Mouse (Mus musculus) left cerebral cortex, postnatal 25 days (tissue): ENCODE measurements around the gene Bicc1. TPM values are rescaled to one million over a fixed set of nuclear protein-coding genes. Genes with fewer than 3 reads are reported as not detected.

Experiments
- DNase-seq, 2 experiments: peaks; one replicate each; pipeline ENCODE4 v3.0.0; 2022; ENCODE audit warnings: low spot score in 2 of 2, mixed read lengths in 1 of 2
- intact Hi-C: fragments of 180-260 bp; cut with DNase I; formaldehyde crosslinking; loops from one replicate; pipeline ENCODE4 v1.15.1; 2025
- total RNA-seq, 2 experiments: library from RNA; stranded (reverse); gene quantifications; 2 replicates each; pipeline ENCODE4 v1.2.3; 2021

Bicc1 gene
- total RNA-seq, 2 experiments from 2014 or later, result 5.0 to 5.2 TPM

DNA sequence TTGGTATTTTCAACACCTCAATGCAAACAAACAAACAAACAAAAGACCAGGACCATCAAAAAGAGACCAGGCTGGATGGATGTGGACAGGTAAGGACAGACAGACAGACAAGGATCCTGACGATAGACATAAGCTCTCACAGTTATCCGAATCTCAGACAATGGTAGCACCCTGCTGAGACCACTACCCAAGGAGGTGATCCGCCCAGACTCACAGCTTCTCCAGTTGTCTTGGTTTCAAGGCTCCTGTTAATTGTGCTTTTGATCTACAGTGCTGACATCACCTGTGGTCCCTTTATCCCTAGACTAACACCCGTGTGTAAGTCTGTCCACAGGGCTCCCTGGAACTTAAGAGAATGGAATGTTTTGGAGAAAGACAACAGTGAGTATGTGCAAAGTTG lies 9.7 kb upstream of the Bicc1 start:
- intact Hi-C loops, result no loop called here

GRCm38 (mm10) chr10:71160449-71160848 lies 949 bp upstream of the Bicc1 start:
- DNase-seq, result peak in 1 of 2 experiments; percentile 49

More for the DNA sequence above, 9.7 kb upstream of the Bicc1 start:
- DNase-seq, result no peak

GRCm38 (mm10) chr10:71158940-71159675 lies 392 bp downstream of the Bicc1 start:
- intact Hi-C loops, result no loop called here
- peak; percentile 18 to 29 for DNase-seq

More at GRCm38 (mm10) chr10:71160449-71160848, 949 bp upstream of the Bicc1 start:
- intact Hi-C loops, result no loop called here

DNA sequence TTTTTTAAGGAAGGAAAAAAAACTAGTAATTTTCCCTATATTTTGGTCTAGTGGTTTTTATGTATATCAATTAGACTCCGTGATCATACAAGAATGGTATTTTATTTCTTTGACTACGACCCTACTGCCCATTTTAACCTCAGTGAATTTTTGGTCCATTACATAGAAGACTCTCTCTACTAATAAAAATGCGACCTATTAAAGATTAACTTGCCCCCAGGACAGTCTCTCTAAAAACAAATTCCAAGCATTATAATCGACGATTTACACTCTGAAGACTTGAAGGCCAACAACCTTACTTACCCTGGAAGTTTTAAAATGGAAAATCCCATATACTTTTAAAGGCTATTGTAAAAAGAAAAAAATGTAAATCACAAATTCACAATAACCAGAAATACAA lies 2.9 kb downstream of the Bicc1 start:
- intact Hi-C loops, result no loop called here
- DNase-seq, result no peak

- intact Hi-C loops, result no loop called here
- DNase-seq, result no peak
These were observed 5.9 kb downstream of the Bicc1 start for GRCm38 (mm10) chr10:71153610-71154009.

DNA sequence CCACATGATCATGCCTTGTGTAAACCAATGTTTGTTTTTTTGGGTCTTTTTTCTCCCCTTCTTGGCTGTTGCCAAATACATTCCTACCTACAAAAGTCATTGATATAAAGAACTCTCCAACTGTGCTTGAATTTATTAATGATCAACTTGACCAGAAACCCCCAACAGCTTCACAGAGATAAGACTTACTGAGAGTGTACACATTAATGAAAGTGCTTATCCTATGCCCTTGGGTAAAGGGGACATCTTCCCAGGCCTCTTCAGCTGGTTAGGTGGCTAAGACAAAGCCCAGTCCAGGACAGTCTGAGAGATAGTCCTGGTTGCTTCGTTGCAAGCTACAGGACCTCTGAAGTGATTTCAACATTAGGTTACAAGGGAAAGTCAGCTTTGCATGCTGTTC lies 6.4 kb downstream of the Bicc1 start:
- intact Hi-C loops, result no loop called here
- DNase-seq, result no peak

GRCm38 (mm10) chr10:71150486-71150885 lies 9.0 kb downstream of the Bicc1 start:
- intact Hi-C loops, result no loop called here
- peak in 1 of 2 experiments; percentile 68 for DNase-seq

DNA sequence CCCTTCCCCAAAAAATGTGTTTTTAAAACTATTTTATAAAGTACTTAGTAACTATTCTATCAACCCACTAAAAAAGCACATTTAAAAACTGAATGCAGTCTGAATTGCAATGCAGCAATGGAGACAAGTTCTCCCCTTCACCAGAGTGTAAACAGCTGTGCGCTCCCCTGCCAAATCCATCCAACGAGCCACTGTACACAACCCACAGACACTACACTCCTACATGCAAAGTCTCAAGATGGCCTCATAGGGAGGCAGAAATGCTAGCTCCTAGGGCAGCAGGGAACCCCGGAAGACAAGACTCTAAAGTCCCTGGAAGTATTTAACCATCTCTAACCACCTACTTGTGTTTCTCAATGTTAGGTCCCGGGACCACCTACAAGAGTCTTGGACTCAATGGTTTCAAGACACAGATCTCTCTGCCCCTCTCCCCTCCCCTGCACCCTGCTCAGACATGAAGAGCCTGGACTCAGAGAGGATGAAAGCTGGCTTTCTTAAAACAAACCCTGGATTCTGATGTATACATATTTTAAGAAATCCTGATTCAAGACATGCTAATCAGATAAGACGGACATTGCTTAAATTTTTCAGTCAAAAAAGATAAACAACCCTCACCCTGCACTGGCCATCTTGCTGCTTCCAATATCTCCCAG lies 10.4 kb downstream of the Bicc1 start:
- peak in 1 of 2 experiments; percentile 29 for DNase-seq
- intact Hi-C loops, result no loop called here

GRCm38 (mm10) chr10:71148226-71148625 lies 11.3 kb downstream of the Bicc1 start:
- intact Hi-C loops, result no loop called here
- DNase-seq, result no peak

DNA sequence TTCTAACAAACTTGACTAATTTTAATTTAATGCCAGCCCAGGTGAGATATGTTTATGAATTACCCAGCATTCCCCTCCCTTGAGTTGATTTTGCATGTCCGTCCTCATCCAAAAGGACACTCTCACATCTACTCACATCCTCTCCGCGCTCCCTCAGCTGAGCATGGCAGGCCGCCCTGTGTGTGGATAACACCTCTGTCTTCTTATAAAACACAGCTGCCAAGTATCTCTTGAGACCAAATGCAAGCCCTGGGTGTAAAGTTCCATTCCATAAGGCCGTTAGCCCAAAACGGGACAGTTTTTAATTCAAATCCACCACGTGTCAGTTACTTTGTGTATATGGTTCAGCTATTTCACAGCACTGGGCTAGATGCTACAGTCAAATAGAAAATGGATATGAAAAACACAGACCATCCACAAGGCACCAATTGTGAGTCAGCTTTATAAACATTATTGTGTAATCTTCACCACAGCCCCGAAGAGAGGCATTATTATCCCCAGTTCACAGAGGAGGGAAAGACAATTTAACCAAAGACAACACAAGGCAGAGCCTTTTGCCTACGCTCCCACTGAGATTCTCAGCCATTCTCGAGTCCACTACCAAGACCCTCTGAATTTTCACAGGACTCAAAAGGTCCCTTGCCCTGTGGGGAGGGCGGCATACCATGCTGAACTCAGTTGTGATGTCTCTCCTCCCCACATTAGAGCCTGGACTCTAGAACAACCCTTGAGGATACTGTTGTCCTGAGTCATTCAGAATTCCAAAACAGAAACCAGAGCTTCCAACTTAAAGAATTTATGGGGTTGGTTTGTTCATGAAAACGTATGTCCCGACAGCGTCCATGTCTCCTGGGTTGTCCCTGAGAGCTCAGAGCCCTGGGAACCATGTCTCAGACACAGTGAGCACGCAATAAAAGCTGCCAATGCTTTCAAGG lies 12.6 kb downstream of the Bicc1 start:
- peak in 1 of 2 experiments; percentile 65 for DNase-seq
- intact Hi-C loops, result no loop called here

DNA sequence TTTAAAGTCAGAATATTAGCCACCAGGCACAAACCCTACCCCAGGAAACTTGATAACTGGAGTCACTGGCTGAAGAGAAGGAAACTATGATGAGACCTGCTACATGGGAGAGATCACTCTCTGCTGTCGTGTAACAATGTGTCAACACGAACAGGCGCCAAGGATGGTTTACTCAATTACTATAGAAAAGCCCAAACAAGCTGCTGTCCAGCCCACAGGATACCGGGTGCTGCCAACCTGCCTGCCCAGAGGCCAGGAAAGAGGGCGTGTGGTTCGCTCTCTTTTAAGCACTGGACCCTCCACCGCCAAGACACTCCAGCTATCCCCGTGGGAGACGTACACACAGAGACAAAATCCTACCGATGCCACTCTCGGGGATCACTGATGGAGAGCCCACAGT lies 13.7 kb downstream of the Bicc1 start:
- intact Hi-C loops, result no loop called here
- DNase-seq, result no peak

DNA sequence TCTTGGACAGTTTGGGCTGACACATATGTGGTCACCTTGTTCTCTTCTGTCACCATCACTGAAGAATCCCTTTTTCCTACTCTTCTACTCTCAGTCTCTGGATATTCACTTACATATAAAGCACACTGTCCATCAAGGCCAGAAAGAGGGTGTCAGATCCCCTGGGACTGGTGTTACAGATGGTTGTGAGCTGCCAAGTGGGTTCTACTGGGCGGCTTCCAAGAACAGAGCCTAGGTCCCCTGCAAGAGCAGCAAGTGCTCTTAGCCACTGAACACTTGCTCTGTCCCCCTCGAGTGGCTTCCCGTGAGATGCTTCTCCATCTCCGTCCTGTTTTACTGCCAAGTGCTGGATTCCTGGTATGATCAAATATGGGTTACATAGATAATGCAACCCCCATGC lies 15.3 kb downstream of the Bicc1 start:
- no peak for DNase-seq
- intact Hi-C loops, result no loop called here

DNA sequence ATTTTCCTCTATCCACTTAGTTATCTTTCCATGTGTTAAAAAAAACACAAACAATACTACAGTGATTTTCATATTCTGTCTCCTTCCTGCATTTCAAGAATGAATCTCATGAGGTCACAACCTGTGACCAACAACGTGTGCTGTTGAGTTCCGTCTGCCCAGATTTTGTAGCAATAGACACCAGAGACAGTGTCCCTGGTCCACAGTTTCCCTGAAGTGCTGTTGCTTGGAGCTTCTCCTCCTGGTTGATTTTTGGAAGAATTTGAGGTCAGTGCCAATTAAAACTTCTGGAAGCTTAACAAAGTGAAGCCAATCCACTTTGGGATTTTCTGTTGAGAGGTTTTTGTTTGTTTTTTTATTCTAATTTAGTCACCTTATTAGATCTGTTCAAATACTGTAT lies 16.9 kb downstream of the Bicc1 start:
- intact Hi-C loops, result no loop called here
- no peak for DNase-seq

GRCm38 (mm10) chr10:71140281-71140845 lies 19.1 kb downstream of the Bicc1 start:
- DNase-seq, result no peak
- intact Hi-C loops, result no loop called here

DNA sequence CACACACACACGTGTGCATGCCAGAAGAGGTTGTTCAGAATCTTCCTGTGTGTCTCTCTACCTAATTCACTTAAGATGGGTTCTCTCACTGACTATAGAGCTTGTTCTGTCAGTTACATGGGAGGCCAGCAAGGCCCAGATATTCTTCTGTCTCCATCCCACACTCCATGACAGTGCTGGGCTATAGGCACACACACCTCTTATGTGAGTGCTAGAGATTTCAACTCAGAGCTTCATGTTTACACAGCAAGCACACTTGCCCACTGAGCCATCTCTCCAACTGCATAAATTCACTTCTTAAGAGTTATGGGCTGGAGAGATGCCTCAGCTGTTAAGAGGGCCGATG lies 20.7 kb downstream of the Bicc1 start:
- intact Hi-C loops, result no loop called here

DNA sequence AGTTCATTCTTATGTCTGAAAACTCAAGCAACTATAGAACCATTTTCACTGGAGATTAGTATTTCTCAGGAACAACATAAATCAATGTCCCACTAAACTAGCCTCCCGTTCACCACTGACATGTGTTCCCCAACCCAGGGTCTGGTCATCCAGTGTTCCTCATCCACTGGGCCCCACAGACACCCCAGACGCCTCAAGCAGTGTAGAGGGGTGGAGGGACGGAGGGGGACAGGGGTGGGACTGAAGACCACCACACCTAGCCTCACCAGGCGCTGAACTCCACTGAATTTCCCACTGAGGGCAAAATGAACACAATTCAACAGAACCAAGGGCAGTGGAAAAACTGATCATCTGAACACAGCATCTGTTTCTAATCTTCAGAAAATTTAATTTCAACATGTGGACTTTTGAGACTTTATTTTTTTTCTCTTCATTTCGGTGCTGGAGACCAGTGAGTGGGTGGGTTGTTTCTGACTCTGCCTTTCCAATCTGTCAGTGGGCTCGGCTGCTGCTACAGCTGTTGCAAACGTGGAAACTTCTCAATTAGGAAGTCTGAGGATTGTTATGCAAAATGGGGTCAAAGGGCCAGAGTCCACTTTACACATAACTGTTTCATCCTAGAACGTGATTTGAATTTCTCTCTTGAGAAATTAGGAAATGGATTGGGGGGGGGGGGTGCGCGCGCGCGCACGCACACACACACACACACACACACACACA lies 21.2 kb downstream of the Bicc1 start:
- DNase-seq, result no peak
- intact Hi-C loops, result no loop called here

More for the DNA sequence above, 20.7 kb downstream of the Bicc1 start:
- DNase-seq, result no peak

DNA sequence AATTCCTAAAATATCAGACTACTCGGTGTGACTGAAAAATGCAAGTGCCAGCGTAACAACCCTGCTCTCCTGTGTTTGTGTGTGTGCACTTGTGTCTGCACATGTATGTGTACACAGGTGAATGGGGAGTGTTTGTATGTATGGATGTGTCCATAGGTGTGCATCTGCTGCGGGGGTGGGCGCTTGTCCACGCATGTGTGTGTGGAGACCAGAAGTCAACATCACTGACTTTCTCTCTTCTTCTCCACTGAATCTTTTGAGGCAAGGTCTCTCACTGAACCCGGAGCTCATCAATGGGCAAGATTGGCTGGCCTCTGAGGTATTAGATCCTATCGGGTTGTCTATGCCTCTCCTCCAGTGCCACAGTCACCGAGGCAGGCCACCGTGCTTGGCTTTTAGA lies 21.9 kb downstream of the Bicc1 start:
- no peak for DNase-seq
- intact Hi-C loops, result no loop called here

DNA sequence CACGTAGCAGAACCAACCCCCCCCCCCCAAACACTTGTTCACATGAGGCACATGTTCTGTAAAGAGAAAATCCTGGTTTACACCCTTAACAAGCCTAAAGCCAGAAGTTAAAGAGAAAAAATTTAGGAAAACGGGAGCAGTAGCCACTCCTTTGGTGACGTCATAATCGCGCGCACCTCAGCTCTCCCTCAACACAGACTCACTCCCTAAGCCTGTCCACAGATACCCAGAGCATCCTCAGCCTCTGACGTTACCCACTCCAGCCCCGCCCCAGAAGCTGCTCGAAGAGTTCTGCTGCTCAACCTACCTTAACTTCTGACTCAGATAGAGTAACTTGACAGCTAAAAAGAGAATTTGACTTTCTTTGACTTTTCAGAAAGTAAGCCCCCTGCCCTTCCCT lies 28.2 kb downstream of the Bicc1 start:
- intact Hi-C loops, result no loop called here
- no peak for DNase-seq

GRCm38 (mm10) chr10:71130261-71130660 lies 29.2 kb downstream of the Bicc1 start:
- intact Hi-C loops, result no loop called here
- DNase-seq, result no peak
